Mouse (Mus musculus): Measurements from ENCODE around the gene Vsx2.

Gene Vsx2

DNA sequence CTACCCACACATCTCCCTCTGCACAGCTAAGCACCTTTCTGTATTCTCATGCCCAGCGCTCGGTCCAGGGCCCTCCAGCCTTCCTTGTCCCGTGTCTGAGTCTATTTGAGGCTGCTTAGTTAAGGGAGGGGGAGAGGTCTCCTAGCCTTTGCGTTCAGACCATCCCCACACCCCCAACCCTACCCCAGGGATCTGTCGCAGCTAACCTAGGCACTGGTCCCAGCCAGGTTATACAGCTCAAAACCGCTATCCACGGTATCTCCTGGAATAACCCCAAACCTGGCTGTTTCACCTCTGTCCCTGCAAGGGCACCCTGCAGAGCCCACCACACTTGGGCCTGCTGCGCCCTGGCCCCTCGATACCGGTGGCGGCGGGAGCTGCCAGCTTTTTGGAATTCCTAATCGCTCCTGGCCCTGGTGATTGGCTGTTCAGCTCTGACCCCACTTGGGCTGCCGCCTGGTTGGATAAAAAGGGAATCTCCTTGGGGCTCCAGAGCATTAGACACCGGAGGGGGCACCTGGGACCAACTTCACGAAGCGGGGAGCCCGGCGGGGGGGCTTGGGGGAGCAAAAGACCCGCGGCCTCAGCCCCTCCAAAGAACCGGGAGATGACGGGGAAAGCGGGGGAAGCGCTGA lies at the start of gene Vsx2:
Gene Vsx2 (plus strand): TSS at position 427 of the 635 bp plus-strand sequence.
- peak in 1 of 2 experiments; percentile 33 for DNase-seq

DNA sequence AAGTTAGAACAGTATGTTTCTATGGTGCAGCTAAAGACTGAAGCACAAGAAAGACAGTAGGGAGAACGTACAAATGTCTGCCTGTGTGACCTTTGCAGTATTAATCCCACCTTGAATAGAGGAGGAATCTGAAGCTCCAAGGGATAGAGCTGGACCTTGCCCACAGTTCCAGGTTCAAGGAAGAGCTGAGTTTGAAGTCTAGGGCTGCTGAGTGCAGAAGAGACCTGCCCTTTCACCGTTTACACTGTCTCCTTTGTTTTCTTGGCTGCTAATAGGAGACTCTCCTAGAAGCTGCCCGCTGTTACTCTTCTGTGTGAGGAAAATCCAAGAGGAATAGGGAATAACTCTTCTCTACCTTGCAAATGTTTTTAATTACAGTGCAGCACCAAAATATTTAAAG lies 45.8 kb upstream of the Vsx2 start:
- no peak for DNase-seq

DNA sequence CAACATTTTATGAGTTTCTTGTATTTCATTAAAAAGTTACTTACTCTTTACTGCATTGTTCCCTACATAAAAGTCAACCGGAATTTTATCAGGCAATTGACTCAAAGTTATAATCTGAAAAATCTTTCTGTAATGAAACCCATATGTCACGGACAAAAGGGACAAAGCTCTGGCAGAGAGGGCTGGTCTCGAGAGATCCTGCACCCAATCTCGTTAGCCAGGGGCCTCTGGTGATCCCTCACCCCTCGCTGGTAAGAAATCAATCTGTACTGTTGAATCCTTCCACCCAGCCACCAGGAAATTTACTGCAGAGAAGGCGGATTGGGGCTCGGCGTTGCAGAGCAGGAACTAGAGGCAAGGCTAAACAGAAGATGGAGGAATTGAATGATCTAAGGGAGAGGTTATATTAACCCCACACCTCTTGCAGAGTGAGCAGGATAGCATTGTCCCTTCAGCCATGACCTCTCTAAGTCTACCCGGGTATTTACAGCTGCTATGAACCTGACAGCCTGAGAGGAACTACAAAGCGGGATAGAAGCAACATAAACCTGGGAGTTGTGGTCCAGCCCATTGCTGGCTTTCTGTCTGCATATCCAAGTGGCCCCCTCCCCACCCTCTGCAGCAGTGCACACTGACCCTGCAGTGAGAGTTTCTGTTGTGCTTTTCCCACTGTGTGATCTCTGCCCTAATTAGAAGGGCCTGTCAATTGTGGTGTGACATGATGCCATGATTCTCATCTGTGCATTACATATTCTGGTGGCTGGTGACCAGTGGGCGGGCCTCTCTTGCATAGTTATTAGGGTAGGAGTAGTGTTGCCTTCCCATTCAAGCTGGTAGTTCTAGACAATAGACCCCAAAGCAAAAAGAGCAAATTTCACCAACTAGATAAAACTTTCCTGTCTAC lies 45.2 kb upstream of the Vsx2 start:
- peak in 1 of 2 experiments; percentile 10 for DNase-seq

DNA sequence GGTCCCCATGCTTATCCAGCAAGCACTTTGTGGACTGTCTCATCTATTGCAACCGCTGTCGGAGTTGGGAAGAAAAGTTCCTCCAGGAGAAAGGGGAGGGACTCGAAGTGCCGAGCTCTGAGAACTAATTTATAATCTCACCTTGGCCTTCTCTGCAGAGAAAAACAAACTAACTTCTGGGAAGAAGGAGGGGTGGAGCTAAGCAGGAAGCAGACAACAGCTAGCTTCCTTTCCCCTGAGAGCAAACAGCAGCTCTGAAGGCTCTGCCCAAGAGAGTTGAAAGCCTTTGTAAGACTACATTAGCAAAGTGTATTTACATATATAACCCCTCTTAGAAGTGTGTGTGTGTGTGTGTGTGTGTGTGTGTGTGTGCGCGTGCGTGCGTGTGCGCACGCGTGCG lies 44.1 kb upstream of the Vsx2 start:
- DNase-seq: peak in 1 of 2 experiments; percentile 13

DNA sequence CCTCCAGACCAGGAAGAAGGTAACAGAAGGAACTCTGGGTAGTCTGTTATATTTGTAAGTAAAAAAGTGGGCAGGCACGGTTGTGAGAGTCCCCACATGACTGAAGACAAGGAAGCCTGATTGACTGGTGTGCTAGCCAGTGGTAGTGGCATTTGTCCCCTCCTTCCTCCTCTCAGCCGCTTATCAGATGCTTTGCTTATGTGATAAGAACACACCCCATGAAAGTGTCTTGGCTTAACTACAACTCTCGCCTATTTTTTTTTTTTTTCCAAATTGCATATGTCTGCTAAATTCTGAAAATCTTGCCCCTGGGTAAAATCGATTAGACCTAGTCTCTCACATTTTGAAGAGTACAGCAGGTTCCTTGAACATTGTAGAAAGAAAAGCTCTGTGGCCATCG lies 39.1 kb upstream of the Vsx2 start:
- no peak for DNase-seq

DNA sequence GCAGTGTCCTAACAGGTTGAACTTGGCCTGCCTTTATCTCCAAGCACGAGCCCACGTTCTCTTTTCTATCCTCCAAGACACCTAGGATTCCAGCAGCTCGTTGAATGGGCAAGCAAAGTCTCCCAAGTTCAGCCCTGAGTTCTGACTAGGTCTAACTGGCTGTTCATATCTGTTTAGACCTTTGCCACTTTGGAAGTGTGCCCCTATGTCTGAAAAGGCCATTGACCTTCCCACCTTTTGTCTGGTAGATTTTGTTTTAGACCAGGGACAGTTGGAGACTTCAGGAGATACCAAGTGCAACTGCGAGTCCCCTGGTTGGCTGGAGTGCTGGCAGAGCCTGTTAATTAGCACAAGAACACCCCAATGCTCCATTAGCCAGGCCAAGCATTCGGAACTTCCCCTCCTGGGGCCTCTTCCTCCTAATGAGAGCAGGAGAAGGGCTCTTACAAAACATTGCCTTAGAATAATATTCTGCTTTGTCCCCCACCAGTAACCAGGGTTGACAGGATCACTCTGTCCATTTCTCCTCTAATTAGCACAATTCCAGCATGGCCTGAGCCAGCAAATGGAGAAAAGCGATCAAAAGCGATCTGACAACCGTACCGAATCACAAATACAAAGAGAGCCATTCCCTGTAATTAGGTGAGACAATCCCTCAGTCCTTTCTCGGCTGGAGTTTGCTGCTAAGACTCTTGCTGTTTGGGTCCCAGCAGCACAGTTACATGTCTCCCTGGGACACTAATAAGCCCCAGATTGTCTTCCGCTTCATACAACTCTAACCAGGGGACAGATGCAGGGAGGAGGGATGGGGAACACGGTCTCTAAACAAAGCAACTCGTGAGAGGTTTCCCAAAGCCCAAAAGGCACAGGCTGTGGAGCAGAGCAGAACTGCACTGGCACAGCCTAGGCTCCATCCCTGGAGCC lies 37.4 kb upstream of the Vsx2 start:
- DNase-seq: no peak

DNA sequence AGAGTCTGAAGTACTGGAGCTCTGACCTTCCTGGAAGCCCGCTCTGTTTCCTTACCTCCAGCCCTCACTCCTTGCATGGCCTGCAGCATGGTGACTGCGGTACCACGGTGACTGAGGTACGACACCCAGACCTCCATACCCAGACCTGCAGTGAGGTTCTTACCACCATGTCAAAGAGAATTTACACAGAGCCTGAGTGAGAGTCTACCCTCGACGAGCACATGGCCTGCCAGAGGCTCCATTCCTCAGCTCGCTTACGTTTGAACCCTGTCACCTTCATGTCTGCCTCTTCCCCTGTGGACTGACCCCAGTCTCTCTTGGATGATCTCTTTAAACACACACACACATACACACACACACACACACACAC lies 36.7 kb upstream of the Vsx2 start:
- no peak for DNase-seq

DNA sequence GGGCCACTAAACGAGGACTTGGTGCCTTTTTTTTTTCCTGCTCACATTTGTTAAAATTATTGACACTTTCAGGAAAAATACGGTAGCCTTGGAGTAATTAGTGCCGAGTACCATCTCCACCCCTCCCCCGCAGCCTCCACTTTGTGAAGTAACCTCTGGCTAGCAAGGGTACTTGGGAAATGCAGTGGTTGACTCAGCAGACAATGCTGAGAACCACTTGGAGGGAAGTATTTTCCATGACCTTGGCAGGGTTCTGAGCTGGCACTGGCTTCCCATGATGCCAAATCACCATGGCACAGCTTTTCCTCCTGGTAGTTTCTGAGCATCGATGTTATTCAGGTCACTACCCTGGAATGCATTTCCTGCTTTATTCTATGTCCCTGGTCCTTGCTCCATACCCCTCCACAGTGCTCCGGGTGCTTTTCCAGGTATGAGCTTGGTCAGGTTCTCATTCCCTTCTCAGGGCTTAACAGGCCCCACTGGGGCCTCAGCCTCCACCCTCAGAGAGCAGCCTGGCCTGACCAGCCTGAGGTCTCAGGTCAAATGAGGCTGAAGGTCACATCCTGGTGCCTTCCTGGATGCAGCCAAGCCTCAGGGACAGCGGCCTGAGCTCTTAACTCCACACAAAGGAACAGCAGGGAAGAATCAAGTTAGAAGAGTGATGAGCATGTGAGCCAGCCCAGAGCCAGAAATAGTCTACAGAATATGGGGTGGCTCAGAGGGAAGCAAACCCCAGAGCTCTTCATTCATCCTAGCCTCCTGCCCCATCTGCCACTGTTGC lies 35.7 kb upstream of the Vsx2 start:
- no peak for DNase-seq

DNA sequence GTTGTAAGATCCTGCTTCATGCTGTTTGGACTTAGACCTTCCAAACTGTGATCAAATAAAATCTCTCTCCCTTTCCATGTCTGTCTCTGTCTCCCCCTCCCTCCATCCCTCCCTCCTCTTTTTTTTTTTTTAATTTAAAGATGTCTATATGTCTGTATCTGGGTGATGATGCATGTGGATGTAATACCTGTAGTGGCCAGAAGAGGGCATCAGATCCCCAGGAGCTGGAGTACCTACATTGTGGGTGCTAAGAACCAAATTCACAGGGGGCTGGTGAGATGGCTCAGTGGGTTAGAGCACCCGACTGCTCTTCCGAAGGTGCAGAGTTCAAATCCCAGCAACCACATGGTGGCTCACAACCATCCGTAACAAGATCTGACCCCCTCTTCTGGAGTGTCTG lies 30.0 kb upstream of the Vsx2 start:
- peak in 1 of 2 experiments; percentile 22 for DNase-seq

DNA sequence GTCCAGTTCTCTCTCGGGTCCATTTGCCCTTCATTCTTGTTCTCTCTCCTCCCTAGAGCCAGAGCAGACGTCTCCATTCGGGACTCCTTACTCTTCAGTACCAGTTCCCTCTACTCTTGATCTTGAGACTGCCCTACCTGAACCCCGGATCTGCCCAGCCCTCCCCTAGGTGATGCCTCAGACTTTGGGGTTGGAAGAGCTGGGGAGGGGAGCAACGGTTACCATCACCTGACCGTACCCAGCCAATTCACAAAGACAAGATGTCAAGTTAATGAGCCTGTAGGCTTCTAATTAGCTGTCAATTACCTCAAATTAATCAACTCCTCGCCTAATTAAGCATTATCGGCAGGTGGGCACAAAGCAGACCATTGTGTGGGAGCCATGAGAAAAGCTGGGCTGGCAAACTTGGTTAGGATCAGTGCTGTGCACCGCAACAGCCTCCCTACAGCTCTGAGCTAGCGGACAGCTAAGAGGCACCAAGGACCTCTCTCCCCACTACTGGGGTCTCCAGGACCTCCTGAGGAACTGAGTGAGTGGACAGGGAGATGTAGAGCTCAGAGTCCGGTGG lies 28.1 kb upstream of the Vsx2 start:
- DNase-seq: no peak

DNA sequence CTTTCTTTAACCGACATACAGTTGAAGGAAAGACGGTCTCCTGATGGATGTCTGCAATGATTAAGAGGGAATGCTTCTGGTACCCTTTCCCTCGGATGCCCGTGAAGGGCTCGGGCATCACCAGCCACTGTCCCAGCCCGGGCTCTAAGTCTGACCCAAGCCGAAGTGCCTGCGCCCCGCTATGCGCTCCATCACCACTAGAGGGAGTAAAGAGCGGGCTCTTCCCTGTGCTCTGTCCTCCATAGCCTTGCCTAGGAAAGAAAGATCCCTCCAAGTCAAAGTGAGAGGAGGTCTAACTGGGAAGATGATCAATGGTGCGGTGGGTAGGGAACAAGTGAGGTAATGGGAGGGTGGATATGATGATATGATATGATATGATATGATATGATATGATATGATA lies 23.5 kb upstream of the Vsx2 start:
- DNase-seq: peak; percentile 82

DNA sequence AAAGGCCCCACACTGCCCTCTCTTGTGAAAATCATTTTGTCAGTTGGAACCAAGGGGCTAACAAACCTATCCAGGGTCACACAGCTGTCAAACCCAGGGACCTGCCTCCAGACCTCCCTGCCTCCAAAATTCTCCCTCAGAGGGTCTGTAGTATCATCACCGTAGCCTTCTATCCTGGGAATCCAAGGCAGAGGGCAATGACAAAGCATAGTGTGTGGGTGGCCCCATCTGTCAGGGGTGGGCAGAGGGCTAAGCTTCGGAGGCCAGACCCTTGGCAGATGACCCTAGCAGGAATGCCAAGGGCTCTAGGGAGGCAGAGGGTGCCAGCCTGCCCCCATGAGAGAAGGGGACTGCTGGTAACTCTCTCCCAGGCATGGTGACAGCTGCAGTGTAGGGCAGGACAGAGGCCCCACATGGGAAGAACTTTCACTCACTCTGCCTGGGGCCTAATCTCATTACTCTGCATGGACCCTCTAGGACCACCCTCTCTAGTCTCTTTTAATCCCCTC lies 22.9 kb upstream of the Vsx2 start:
- no peak for DNase-seq

DNA sequence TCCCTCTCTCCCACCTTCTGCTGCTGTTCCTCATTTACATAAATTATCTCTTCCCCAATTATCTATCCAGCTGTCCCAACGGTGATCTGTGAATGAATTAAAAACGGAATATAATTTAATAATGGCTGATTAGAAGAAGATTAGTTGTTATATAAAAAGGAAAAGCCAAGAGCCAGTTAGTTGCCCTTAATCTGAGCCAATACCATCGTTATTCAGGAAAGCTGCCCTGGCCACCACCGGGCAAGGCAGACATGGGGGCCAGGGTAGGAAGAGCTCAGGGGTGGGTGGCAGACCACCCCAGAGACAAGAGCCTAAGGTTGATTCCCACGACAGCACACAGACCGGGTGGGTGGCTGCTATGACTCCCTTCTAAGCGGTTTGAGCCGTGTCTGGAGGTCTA lies 21.3 kb upstream of the Vsx2 start:
- no peak for DNase-seq

DNA sequence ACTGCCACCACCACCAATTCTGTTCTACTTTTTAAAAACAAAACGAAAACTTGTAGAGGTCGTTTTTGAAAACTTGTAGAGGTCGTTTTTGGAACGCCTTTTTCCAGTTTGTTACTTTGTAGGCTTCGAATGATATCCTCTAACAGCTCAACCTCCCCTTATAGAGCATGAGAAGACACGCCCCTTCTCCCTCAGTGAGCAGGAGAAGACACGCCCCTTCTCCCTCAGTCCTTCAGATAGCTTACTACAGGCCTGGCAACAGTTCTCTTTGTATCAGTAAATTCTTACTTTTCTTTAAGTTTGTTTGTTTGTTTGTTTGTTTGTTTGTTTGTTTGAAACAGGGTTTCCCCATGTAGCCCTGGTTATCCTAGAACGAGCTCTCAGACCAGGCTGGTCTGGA lies 14.3 kb upstream of the Vsx2 start:
- no peak for DNase-seq

DNA sequence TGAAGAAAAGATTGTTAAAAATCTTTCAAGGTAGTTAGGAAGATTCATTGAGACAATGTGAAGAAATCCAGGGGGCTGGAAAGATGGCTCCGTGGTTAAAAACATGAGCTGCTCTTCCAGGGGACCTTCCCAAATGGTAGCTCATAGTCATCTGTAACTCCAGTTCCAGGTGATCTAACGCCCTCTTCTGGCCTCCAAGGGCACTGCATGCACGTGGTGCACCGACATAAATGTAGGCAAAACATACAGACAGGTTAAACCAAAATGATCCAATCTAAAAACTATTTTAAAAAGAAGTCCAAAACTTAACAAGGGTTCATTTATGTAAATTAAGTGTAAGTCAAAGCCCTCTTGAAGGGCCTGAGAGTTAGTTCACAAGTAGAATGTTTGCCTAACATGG lies 7.0 kb upstream of the Vsx2 start:
- peak in 1 of 2 experiments; percentile 9 for DNase-seq

DNA sequence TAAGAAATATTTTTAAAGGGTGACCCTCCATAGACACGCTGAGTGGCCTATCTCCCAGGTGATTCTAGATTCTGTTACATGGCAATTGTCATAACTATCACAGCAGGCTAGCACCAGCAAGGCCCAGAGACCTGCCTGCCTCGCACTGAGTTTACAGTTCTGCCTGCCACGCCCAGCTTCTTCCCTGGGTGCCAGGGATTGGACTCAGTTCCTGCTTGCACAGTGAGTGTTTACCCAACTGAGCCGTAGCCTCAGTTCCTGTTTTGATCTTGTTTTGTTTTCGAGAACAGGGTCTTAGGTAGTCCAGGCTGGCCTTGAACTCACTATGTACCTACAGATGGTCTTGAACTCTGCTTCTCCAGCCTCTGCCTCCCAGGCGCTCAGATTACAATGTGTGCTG lies 2.0 kb upstream of the Vsx2 start:
- DNase-seq: no peak

DNA sequence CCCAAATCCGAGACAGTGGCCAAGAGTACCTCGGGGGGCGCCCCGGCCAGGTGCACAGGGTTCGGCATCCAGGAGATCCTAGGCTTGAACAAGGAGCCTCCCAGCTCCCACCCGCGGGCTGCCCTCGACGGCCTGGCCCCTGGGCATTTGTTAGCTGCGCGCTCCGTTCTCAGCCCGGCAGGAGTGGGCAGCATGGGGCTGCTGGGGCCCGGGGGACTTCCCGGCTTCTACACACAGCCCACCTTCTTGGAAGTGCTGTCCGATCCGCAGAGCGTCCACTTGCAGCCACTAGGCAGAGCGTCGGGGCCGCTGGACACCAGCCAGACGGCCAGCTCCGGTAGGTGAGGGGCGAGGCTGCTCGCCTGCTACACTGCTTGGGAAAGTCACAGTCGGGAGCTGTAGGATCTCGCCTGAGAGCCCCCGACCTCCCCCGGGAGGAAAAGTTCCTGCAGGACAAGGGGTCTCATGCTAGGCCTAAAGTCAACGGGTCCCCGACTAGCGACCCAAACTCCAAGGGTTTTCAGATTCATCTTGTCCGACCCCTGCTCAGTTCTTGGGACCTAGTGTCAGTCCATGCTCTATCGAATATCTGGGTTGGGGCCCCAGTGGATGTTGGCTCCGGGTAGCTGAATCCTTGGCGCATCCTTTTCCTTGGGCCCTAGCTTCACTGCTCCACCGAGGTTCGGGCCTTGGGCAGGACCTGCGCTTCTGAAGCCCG lies 573 bp downstream of the Vsx2 start:
- DNase-seq: peak; percentile 10 to 37

DNA sequence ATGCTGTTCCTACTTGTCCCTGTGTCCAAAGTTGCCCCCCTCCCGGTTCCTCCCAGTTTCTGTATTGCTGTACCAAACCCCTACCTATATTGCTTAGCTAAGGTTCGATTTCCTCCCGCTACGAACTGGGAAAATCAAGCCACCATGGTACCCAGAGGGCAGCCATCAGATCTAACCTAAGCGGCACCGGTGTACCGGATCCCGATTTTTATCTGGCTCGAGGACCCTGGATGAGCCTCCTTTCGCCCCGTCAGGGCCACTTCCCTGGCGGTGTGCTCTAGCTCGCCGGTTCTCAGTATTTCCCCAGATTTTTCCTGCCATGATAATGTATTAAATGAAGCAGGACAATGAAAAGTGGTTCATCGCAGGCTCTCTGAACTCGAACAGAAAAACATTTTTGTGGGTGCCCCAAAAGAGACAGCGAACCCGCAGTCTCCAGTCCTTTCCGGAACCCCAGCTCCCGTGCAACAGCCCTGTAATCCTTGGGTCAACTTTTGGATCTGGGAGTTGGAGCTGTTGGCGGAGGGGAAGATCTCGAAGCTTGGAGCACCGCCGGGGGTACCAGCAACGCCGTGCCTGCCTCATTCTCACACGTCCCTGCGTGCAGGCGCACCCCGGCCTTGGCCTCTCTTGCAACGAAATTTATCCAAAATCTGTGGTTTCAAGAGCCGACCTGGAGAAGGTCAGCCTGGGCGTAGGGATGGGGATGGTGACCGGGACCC lies 1.3 kb downstream of the Vsx2 start:
- DNase-seq: peak; percentile 13 to 16

DNA sequence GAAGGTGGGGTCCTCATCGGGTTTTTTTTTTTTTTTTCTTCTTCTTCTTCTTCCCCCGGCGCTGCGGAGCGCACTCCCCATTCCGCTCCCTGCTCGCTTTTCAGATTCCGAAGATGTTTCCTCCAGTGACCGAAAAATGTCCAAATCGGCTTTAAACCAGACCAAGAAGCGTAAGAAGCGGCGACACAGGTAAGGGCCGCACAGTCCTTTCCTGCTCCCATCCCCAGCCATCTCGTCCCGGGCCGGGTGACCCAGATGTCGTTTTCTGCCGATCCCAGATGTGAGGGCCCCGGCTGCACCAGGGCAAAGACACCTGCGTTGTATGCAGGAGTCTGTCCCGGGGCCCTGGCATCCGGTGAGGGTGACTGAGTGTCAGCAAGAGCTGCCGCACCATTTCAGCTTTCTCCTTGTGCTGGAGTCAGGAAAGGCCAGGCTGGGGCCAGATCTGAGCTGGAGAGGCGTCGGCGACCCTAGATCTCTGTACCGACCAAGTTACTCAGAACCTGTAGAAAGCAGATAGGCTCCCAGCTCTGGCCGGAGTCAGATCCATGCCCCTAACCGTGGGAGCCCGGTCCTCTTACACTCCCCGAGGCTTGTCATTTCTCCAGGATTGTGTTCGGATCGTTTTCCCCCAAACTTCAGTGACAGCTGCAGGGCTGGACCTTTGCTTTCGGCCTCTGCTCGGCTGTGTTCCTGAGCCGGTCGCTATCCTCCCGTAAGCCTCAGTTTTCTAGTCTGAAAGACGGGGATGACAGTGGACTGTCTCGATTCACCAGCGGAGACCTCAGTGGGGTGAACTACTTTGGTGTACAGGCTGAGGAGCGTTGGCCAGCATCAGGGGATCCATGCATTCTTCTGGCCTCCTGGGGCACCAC lies 2.1 kb downstream of the Vsx2 start:
- DNase-seq: peak; percentile 36 to 48
